Mouse (Mus musculus) embryonic facial prominence, embryonic 15.5 days (tissue): ENCODE results near the gene Olfr222. TPM values are rescaled to one million over a fixed set of nuclear protein-coding genes. Genes with fewer than 3 reads are reported as not detected.

ENCODE experiments used
- polyA plus RNA-seq: library from polyadenylated mRNA; unstranded; fragments of >200 nt; fragmentation: Nextera tagmentation; extraction: Ambion mirVana; gene quantifications from 2 replicates; pipeline ENCODE4 v1.2.1, GENCODE M21; 2015

The Olfr222 gene
- polyA plus RNA-seq, 1 experiment from 2014 or later: 0.43 TPM

Other genes starting within 250 kb of the Olfr222 start
- gene Prss38, start 200.6 kb downstream of the Olfr222 start, polyA plus RNA-seq: not detected in 2 replicates
- 10.8 and 12.1 TPM in 2 replicates for gene Jmjd4, start 126.2 kb downstream of the Olfr222 start, polyA plus RNA-seq
- 115 and 121 TPM in 2 replicates for gene Snap47, start 125.0 kb downstream of the Olfr222 start, polyA plus RNA-seq
- 8.8 and 8.9 TPM in 2 replicates for gene Zfp867, start 103.8 kb downstream of the Olfr222 start, polyA plus RNA-seq
- gene Zkscan17, start 49.5 kb downstream of the Olfr222 start, polyA plus RNA-seq: 21.2 and 22.2 TPM in 2 replicates
- gene Nlrp3, start 34.7 kb downstream of the Olfr222 start, polyA plus RNA-seq: 0.16 and 0.25 TPM in 2 replicates
- not detected in 2 replicates for gene Olfr223, start 17.1 kb upstream of the Olfr222 start, polyA plus RNA-seq
- 66.9 and 75.8 TPM in 2 replicates for gene Mprip, start 85.1 kb upstream of the Olfr222 start, polyA plus RNA-seq
- gene Pld6, start 211.4 kb upstream of the Olfr222 start, polyA plus RNA-seq: 2.8 and 3.8 TPM in 2 replicates
- 36.6 and 38.9 TPM in 2 replicates for gene Flcn, start 233.8 kb upstream of the Olfr222 start, polyA plus RNA-seq